Mouse (Mus musculus) forebrain, embryonic 15.5 days (tissue): ENCODE results near the gene Maea. TPM values are rescaled to one million over a fixed set of nuclear protein-coding genes. Genes with fewer than 3 reads are reported as not detected.

Experiments
- ATAC-seq: fragments of 200-750 bp; cut with Nextera tagmentation; replicated peaks from 2 replicates; pipeline ENCODE4 v1.8.0; 2017; ENCODE audit warnings: mild to moderate bottlenecking, moderate TSS enrichment, moderate library complexity
- H3K27ac ChIP-seq: fragments of 300-500 bp; sonication (generic); replicated peaks from 2 replicates; pipeline ENCODE4 v1.5.1; 2015; ENCODE audit warnings: mild to moderate bottlenecking, inconsistent platforms
- H3K27me3 ChIP-seq: fragments of 300-500 bp; sonication (generic); 2 replicates; pipeline ENCODE4 v1.6.1; 2015; ENCODE audit warnings: inconsistent platforms
- H3K36me3 ChIP-seq: fragments of 300-500 bp; sonication (generic); 2 replicates; pipeline ENCODE4 v1.6.1; 2015; ENCODE audit warnings: mild to moderate bottlenecking, inconsistent platforms
- H3K4me1 ChIP-seq: fragments of 300-500 bp; sonication (generic); 2 replicates; pipeline ENCODE4 v1.6.1; 2015; ENCODE audit warnings: inconsistent platforms
- H3K4me2 ChIP-seq: fragments of 300-500 bp; sonication (generic); replicated peaks from 2 replicates; pipeline ENCODE4 v1.6.1; 2015; ENCODE audit warnings: mild to moderate bottlenecking, inconsistent platforms
- H3K4me3 ChIP-seq: fragments of 300-500 bp; sonication (generic); 2 replicates; pipeline ENCODE4 v1.5.1; 2015; ENCODE audit warnings: mild to moderate bottlenecking, inconsistent platforms
- H3K9ac ChIP-seq: fragments of 300-500 bp; sonication (generic); replicated peaks from 2 replicates; pipeline ENCODE4 v1.6.1; 2015; ENCODE audit warnings: mild to moderate bottlenecking, inconsistent platforms
- H3K9me3 ChIP-seq: fragments of 300-500 bp; sonication (generic); 2 replicates; pipeline ENCODE4 v1.6.1; 2016; ENCODE audit warnings: inconsistent platforms
- WGBS: fragments of 180-500 bp; shearing (Covaris S2); methylation state at CpG from one replicate; pipeline ENCODE4 v1.1.7; 2015; ENCODE audit warnings: mixed read lengths; 5-methylcytosine and 5-hydroxymethylcytosine counted together
- polyA plus RNA-seq: library from polyadenylated mRNA; unstranded; fragments of >200 nt; fragmentation: Nextera tagmentation; extraction: Ambion mirVana; gene quantifications from 2 replicates; pipeline ENCODE4 v1.2.1, GENCODE M21; 2015

Maea gene
- polyA plus RNA-seq, 1 experiment from 2014 or later: 107 TPM

- 94% methylated on average over 4 of the region's 4 CpGs for WGBS
Observed at GRCm38 (mm10) chr5:33368651-33369050, 33.3 kb downstream of the Maea start.

GRCm38 (mm10) chr5:33371137-33371536 lies 35.8 kb downstream of the Maea start:
- H3K27ac ChIP-seq: no peak overlapping the region
- H3K4me3 ChIP-seq: no peak overlapping the region
- no peak for ATAC-seq
- no peaks in the 10 kb centered on the region for H3K4me1 ChIP-seq
- H3K4me2 ChIP-seq: no peak overlapping the region
- H3K27me3 ChIP-seq: no peaks in the 10 kb centered on the region
- H3K36me3 ChIP-seq: peaks cover 78% of the 10 kb centered on the region
- no peaks in the 10 kb centered on the region for H3K9me3 ChIP-seq
- H3K9ac ChIP-seq: no peak overlapping the region

More at GRCm38 (mm10) chr5:33368651-33369050, 33.3 kb downstream of the Maea start:
- no peak overlapping the region for H3K27ac ChIP-seq
- H3K9ac ChIP-seq: no peak overlapping the region
- H3K4me2 ChIP-seq: no peak overlapping the region
- H3K36me3 ChIP-seq: peaks cover 93% of the 10 kb centered on the region
- no peak overlapping the region for H3K4me3 ChIP-seq
- H3K4me1 ChIP-seq: no peaks in the 10 kb centered on the region
- no peaks in the 10 kb centered on the region for H3K27me3 ChIP-seq
- no peaks in the 10 kb centered on the region for H3K9me3 ChIP-seq
- ATAC-seq: no peak

- no peaks in the 10 kb centered on the region for H3K27me3 ChIP-seq
- H3K4me2 ChIP-seq: no peak overlapping the region
- peaks cover 74% of the 10 kb centered on the region for H3K36me3 ChIP-seq
- H3K9me3 ChIP-seq: no peaks in the 10 kb centered on the region
- no peak overlapping the region for H3K9ac ChIP-seq
- no peaks in the 10 kb centered on the region for H3K4me1 ChIP-seq
- WGBS: 95% methylated on average over 4 of the region's 4 CpGs
- no peak for ATAC-seq
- no peak overlapping the region for H3K27ac ChIP-seq
- H3K4me3 ChIP-seq: no peak overlapping the region
Observed at GRCm38 (mm10) chr5:33371668-33372067, 36.4 kb downstream of the Maea start.

- ATAC-seq: no peak
- H3K4me2 ChIP-seq: no peak overlapping the region
- no peak overlapping the region for H3K27ac ChIP-seq
- no peaks in the 10 kb centered on the region for H3K9me3 ChIP-seq
- no peak overlapping the region for H3K9ac ChIP-seq
- no peaks in the 10 kb centered on the region for H3K27me3 ChIP-seq
- peaks cover under 1% of the 10 kb centered on the region; the same call in 1 of the 2 replicates for H3K4me1 ChIP-seq
- H3K36me3 ChIP-seq: peaks cover 68% of the 10 kb centered on the region
- H3K4me3 ChIP-seq: no peak overlapping the region
- WGBS: 92% methylated on average over 18 of the region's 18 CpGs
Observed at GRCm38 (mm10) chr5:33372331-33373038, 37.2 kb downstream of the Maea start.

- 60% methylated on average over 6 of the region's 6 CpGs for WGBS
Observed at GRCm38 (mm10) chr5:33377176-33377575, 41.9 kb downstream of the Maea start.

GRCm38 (mm10) chr5:33377801-33378301 lies 42.5 kb downstream of the Maea start:
- peak overlapping the region; percentile 69 for H3K9ac ChIP-seq
- H3K4me1 ChIP-seq: peaks cover 14% of the 10 kb centered on the region
- ATAC-seq: no peak; the same call in 1 of the 2 replicates
- H3K4me2 ChIP-seq: peak overlapping the region; percentile 92
- H3K36me3 ChIP-seq: peaks cover 15% of the 10 kb centered on the region
- H3K27ac ChIP-seq: peak overlapping the region; percentile 97
- no peaks in the 10 kb centered on the region for H3K27me3 ChIP-seq
- no peaks in the 10 kb centered on the region for H3K9me3 ChIP-seq
- H3K4me3 ChIP-seq: peak overlapping the region; percentile 68
- WGBS: 0% methylated on average over 21 of the region's 21 CpGs

More at GRCm38 (mm10) chr5:33377176-33377575, 41.9 kb downstream of the Maea start:
- H3K4me2 ChIP-seq: peak overlapping the region; percentile 92; the same call in 1 of the 2 replicates
- H3K27me3 ChIP-seq: no peaks in the 10 kb centered on the region
- peaks cover 14% of the 10 kb centered on the region for H3K4me1 ChIP-seq
- H3K9me3 ChIP-seq: no peaks in the 10 kb centered on the region
- peaks cover 22% of the 10 kb centered on the region for H3K36me3 ChIP-seq
- no peak overlapping the region for H3K27ac ChIP-seq
- no peak overlapping the region for H3K9ac ChIP-seq
- peak overlapping the region; percentile 68; the same call in 1 of the 2 replicates for H3K4me3 ChIP-seq
- ATAC-seq: no peak

GRCm38 (mm10) chr5:33378302-33378854 lies 43.1 kb downstream of the Maea start, which contains the start of gene Uvssa:
Uvssa (plus strand) TSS chr5:33378549.
- peak; percentile 99 for ATAC-seq
- no peaks in the 10 kb centered on the region for H3K9me3 ChIP-seq
- H3K27me3 ChIP-seq: no peaks in the 10 kb centered on the region
- peak within 1 kb of the TSS; percentile 68 for H3K4me3 ChIP-seq
- peak within 1 kb of the TSS; percentile 97 for H3K27ac ChIP-seq
- under 1% methylated on average over 46 of the region's 46 CpGs for WGBS
- peak within 1 kb of the TSS; percentile 88 for H3K9ac ChIP-seq
- peaks cover 10% of the 10 kb centered on the region for H3K36me3 ChIP-seq
- H3K4me1 ChIP-seq: peaks cover 14% of the 10 kb centered on the region
- peak within 1 kb of the TSS; percentile 92 for H3K4me2 ChIP-seq

GRCm38 (mm10) chr5:33387550-33387949 lies 52.2 kb downstream of the Maea start:
- no peak overlapping the region for H3K4me3 ChIP-seq
- no peak overlapping the region for H3K9ac ChIP-seq
- WGBS: 83% methylated on average over 11 of the region's 11 CpGs
- no peak overlapping the region for H3K4me2 ChIP-seq
- no peaks in the 10 kb centered on the region for H3K27me3 ChIP-seq
- no peak for ATAC-seq
- H3K36me3 ChIP-seq: peaks cover 17% of the 10 kb centered on the region
- H3K27ac ChIP-seq: no peak overlapping the region
- no peaks in the 10 kb centered on the region for H3K4me1 ChIP-seq
- H3K9me3 ChIP-seq: no peaks in the 10 kb centered on the region

- no peak overlapping the region for H3K9ac ChIP-seq
Observed at GRCm38 (mm10) chr5:33393803-33394202, 58.5 kb downstream of the Maea start.

GRCm38 (mm10) chr5:33395693-33396092 lies 60.4 kb downstream of the Maea start:
- Histone ChIP-seq H3K27me3 (no peaks in the 10 kb centered on the region), H3K9ac (no peak overlapping the region), H3K36me3 (peaks cover 6% of the 10 kb centered on the region), H3K4me2 (no peak overlapping the region), H3K9me3 (no peaks in the 10 kb centered on the region), H3K4me1 (peaks cover 8% of the 10 kb centered on the region), H3K4me3 (no peak overlapping the region), H3K27ac (no peak overlapping the region)
- no peak for ATAC-seq
- WGBS: 78% methylated on average over 11 of the region's 11 CpGs

More at GRCm38 (mm10) chr5:33393803-33394202, 58.5 kb downstream of the Maea start:
- whole genome bisulfite sequencing: 16% methylated on average over 7 of the region's 7 CpGs
- Histone ChIP-seq H3K36me3 (peaks cover 11% of the 10 kb centered on the region), H3K9me3 (no peaks in the 10 kb centered on the region), H3K4me1 (peaks cover 5% of the 10 kb centered on the region; the same call in 1 of the 2 replicates), H3K27me3 (no peaks in the 10 kb centered on the region), H3K4me3 (no peak overlapping the region), H3K27ac (no peak overlapping the region), H3K4me2 (no peak overlapping the region)
- ATAC-seq: peak; percentile 82

GRCm38 (mm10) chr5:33396828-33397227 lies 61.5 kb downstream of the Maea start:
- Histone ChIP-seq H3K27ac (no peak overlapping the region), H3K4me1 (peaks cover 12% of the 10 kb centered on the region), H3K4me2 (no peak overlapping the region), H3K4me3 (no peak overlapping the region), H3K9ac (no peak overlapping the region), H3K27me3 (no peaks in the 10 kb centered on the region), H3K36me3 (peaks cover 4% of the 10 kb centered on the region), H3K9me3 (no peaks in the 10 kb centered on the region)
- 66% methylated on average over 7 of the region's 7 CpGs for WGBS
- no peak for ATAC-seq

- Histone ChIP-seq H3K4me3 (no peak overlapping the region), H3K9ac (no peak overlapping the region), H3K36me3 (no peaks in the 10 kb centered on the region; the same call in 1 of the 2 replicates), H3K4me1 (peaks cover 12% of the 10 kb centered on the region), H3K27me3 (no peaks in the 10 kb centered on the region), H3K4me2 (no peak overlapping the region), H3K27ac (no peak overlapping the region), H3K9me3 (no peaks in the 10 kb centered on the region)
- WGBS: 35% methylated on average over 12 of the region's 12 CpGs
- ATAC-seq: 0 out of 2 replicates have a peak, but pooled peaks have one; percentile 13
Observed at GRCm38 (mm10) chr5:33400819-33401218, 65.5 kb downstream of the Maea start.
